ENCODE assay signal across 8 mouse cellular contexts in genomic region chr10:70097291-70097901, GRCm38 (mm10). TPM values are rescaled to one million over a fixed set of nuclear protein-coding genes. Genes with fewer than 3 reads are reported as not detected.
A peak's percentile ranks its signal among the peaks of the same experiment; 100 is the strongest.
DNase-seq lines count a peak whose midpoint lies in the region; ATAC-seq and TF ChIP-seq lines count a peak whose summit lies in the region.

No protein-coding gene starts in this region.

- H3K4me3 ChIP-seq in kidney, adult 2 months (ENCODE audit: insufficient read depth, low read depth, low read length), result peak overlapping the region; percentile 97
- peak overlapping the region; percentile 91 for H3K4me3 ChIP-seq in liver, embryonic 16.5 days (ENCODE audit: low read depth, low read length)

- H3K4me1 ChIP-seq in kidney, adult 2 months (ENCODE audit: control insufficient read depth, insufficient read depth, low read length), result peaks cover 9% of the 10 kb centered on the region; the same call in 1 of the 2 replicates
- H3K4me1 ChIP-seq in liver, embryonic 16.5 days (ENCODE audit: control insufficient read depth, low read depth, low read length), result peaks cover 43% of the 10 kb centered on the region

- no peak for TF ChIP-seq POLR2A in brain, embryonic 14.5 days (IDR thresholded peaks at IDR 0.05; ENCODE audit: borderline replicate concordance, extremely low read depth, insufficient read depth, insufficient read length, poor library complexity, severe bottlenecking)
- no peak for TF ChIP-seq POLR2A in kidney, adult 2 months (IDR thresholded peaks at IDR 0.05; ENCODE audit: low read depth, low read length)

- WGBS in kidney, adult 2 months, result 10% methylated on average over 57 of the region's 58 CpGs
- 0% methylated on average over 37 of the region's 58 CpGs for WGBS in liver, embryonic 16.5 days (ENCODE audit: insufficient replicate concordance)

- H3K27me3 ChIP-seq in kidney, adult 2 months (replicated peaks; ENCODE audit: control insufficient read depth, insufficient read depth, low read length), result no peaks in the 10 kb centered on the region
- no peaks in the 10 kb centered on the region for H3K27me3 ChIP-seq in liver, embryonic 16.5 days (ENCODE audit: control insufficient read depth, insufficient read depth, low read depth, low read length)

- peak overlapping the region; percentile 57; the same call in 1 of the 2 replicates for H3K27ac ChIP-seq in kidney, adult 2 months (ENCODE audit: insufficient read depth, low read depth, low read length)
- peak overlapping the region; percentile 80 for H3K27ac ChIP-seq in liver, embryonic 16.5 days (ENCODE audit: low read length)

- TF ChIP-seq CTCF in brain, embryonic 14.5 days (IDR thresholded peaks at IDR 0.05; ENCODE audit: borderline replicate concordance, extremely low read depth, insufficient read depth, insufficient read length), result no peak
- no peak for TF ChIP-seq CTCF in kidney, adult 2 months (conservative IDR thresholded peaks at IDR 0.05; ENCODE audit: insufficient read depth, insufficient read length, low read depth, low read length)

- DNase-seq in lung, adult 18-20 months, result peak; percentile 20 to 22
- no peak for DNase-seq in lung, postnatal 25 days (ENCODE audit: low spot score)
- DNase-seq in brain, embryonic 14.5 days (ENCODE audit: low read depth), result peak; percentile 54
- DNase-seq in frontal cortex, postnatal 25 days (ENCODE audit: low spot score in 2 of 2), result peak; percentile 25 to 29
- peak; percentile 25 for DNase-seq in kidney, adult 2 months
- peak; percentile 50 for DNase-seq in ovary, postnatal 36 days (ENCODE audit: low spot score)

- no peaks in the 10 kb centered on the region for H3K36me3 ChIP-seq in kidney, adult 2 months (ENCODE audit: control insufficient read depth, insufficient read depth, low read length)
- H3K36me3 ChIP-seq in liver, embryonic 16.5 days (ENCODE audit: control insufficient read depth, insufficient read depth), result no peaks in the 10 kb centered on the region

- H3K4me2 ChIP-seq in liver, embryonic 16.5 days (ENCODE audit: low read depth, low read length), result peak overlapping the region; percentile 94

- no peaks in the 10 kb centered on the region for H3K9me3 ChIP-seq in liver, embryonic 16.5 days (replicated peaks; ENCODE audit: control insufficient read depth, low read length)

- H3K9ac ChIP-seq in liver, embryonic 16.5 days (ENCODE audit: low read depth, low read length), result peak overlapping the region; percentile 88

- ATAC-seq in liver, embryonic 16.5 days (ENCODE audit: low read depth), result peak; percentile 9
- no peak for ATAC-seq in megakaryocyte progenitor cell, adult 5-6 weeks (replicated peaks; ENCODE audit: poor library complexity)

RNA-seq across cellular contexts. Expression of gene Ccdc6, which starts 0.5 kb away (rescaled TPM):
- 27.6 and 44.2 TPM in 2 replicates for polyA plus RNA-seq in brain, embryonic 14.5 days (2012; rRNA removed)
- 33.9 and 37.0 TPM in 2 replicates for polyA plus RNA-seq in kidney, adult 2 months (2012; rRNA removed)
- polyA plus RNA-seq in liver, embryonic 16.5 days (2015; fragmentation: Nextera tagmentation; extraction: Ambion mirVana), result 5.8 and 6.0 TPM in 2 replicates
- 27.7 and 28.2 TPM in 2 replicates for total RNA-seq in megakaryocyte progenitor cell, adult 5-6 weeks (2015)
- total RNA-seq in megakaryocyte progenitor cell, adult 5-6 weeks (2017), result 18.2 and 21.6 TPM in 2 replicates
